Mouse (Mus musculus) CH12.LX (cell line): Measurements from ENCODE around the gene Dync2li1.

ENCODE experiments used
- CHD2 ChIP-seq: IDR thresholded peaks from 2 replicates; pipeline ENCODE4 v1.6.1; 2011; ENCODE audit warnings: low read length, improper control_type of control experiment
- CTCF ChIP-seq, 2 experiments: IDR thresholded peaks in 1 of 2; conservative IDR thresholded peaks in 1 of 2; 2 replicates each; pipeline ENCODE4 v1.5.1; 2011 to 2012; ENCODE audit warnings: low read depth in 2 of 2, low read length in 2 of 2, improper control_type of control experiment in 1 of 2, inconsistent platforms in 1 of 2, mild to moderate bottlenecking in 1 of 2, moderate library complexity in 1 of 2
- E2F4 ChIP-seq: IDR thresholded peaks from 2 replicates; pipeline ENCODE4 v1.6.1; 2011; ENCODE audit warnings: low read depth, low read length, improper control_type of control experiment; ENCODE audit not compliant: insufficient replicate concordance
- EP300 ChIP-seq: IDR thresholded peaks from 2 replicates; pipeline ENCODE4 v1.6.1; 2011; ENCODE audit warnings: low read length, improper control_type of control experiment
- ETS1 ChIP-seq: conservative IDR thresholded peaks from 2 replicates; pipeline ENCODE4 v1.6.1; 2012; ENCODE audit warnings: low read depth, mild to moderate bottlenecking, inconsistent platforms, low read length, improper control_type of control experiment, moderate library complexity
- IRF4 ChIP-seq: IDR thresholded peaks from 2 replicates; pipeline ENCODE4 v1.6.1; 2014; ENCODE audit warnings: low read depth, mild to moderate bottlenecking, inconsistent platforms, low read length, improper control_type of control experiment
- JUND ChIP-seq: conservative IDR thresholded peaks from 2 replicates; pipeline ENCODE4 v1.6.1; 2011; ENCODE audit warnings: low read depth, low read length, improper control_type of control experiment
- MYC ChIP-seq: IDR thresholded peaks from 2 replicates; pipeline ENCODE4 v1.6.1; 2011; ENCODE audit warnings: low read depth, mild to moderate bottlenecking, improper control_type of control experiment, low read length
- POLR2AphosphoS2 ChIP-seq: IDR thresholded peaks from 2 replicates; pipeline ENCODE4 v1.6.1; 2011; ENCODE audit warnings: low read depth, low read length, improper control_type of control experiment
- TBP ChIP-seq: conservative IDR thresholded peaks from 2 replicates; pipeline ENCODE4 v1.6.1; 2011; ENCODE audit warnings: low read depth, low read length, improper control_type of control experiment

- TF ChIP-seq EP300: no peak
- no peak for TF ChIP-seq CTCF (conservative IDR thresholded peaks at IDR 0.05 in 1 of 2, IDR thresholded peaks at IDR 0.05 in 1 of 2; ENCODE audit: low read depth in 2 of 2, low read length in 2 of 2)
- TF ChIP-seq E2F4: no peak
- TF ChIP-seq MYC: no peak
- TF ChIP-seq TBP: no peak
- no peak for TF ChIP-seq ETS1
- no peak for TF ChIP-seq POLR2AphosphoS2
- no peak for TF ChIP-seq JUND
- TF ChIP-seq CHD2: no peak
- TF ChIP-seq IRF4: no peak
Measured at GRCm38 (mm10) chr17:84603709-84604420, 22.4 kb upstream of the Dync2li1 start.
